Mouse (Mus musculus) embryonic fibroblast, embryonic 13.5 days (primary cell): ENCODE data around the gene Naa50. TPM values are rescaled to one million over a fixed set of nuclear protein-coding genes. Genes with fewer than 3 reads are reported as not detected.

Experiments used
- H3K27ac ChIP-seq: 2 replicates; pipeline ENCODE4 v1.5.1; 2012; ENCODE audit warnings: low read length, control low read depth, inconsistent platforms; ENCODE audit not compliant: insufficient read depth
- H3K4me1 ChIP-seq: 2 replicates; pipeline ENCODE4 v1.6.1; 2011; ENCODE audit warnings: low read length; ENCODE audit not compliant: control insufficient read depth, insufficient read depth
- H3K4me3 ChIP-seq: 2 replicates; pipeline ENCODE4 v1.5.1; 2011; ENCODE audit warnings: mild to moderate bottlenecking, control low read depth, low read length; ENCODE audit not compliant: insufficient read depth
- CTCF ChIP-seq: IDR thresholded peaks from 2 replicates; pipeline ENCODE4 v1.5.1; 2011; ENCODE audit warnings: mild to moderate bottlenecking, control low read depth, low read length, moderate library complexity, borderline replicate concordance; ENCODE audit not compliant: insufficient read depth
- POLR2A ChIP-seq: IDR thresholded peaks from 2 replicates; pipeline ENCODE4 v1.6.1; 2011; ENCODE audit warnings: low read depth, mild to moderate bottlenecking, control low read depth, low read length, moderate library complexity
- polyA plus RNA-seq: library from polyadenylated mRNA; stranded (reverse); fragments of >200 nt; gene quantifications from 2 replicates; pipeline ENCODE4 v1.2.4, GENCODE M21; 2011; ENCODE audit warnings: low read depth; ENCODE audit not compliant: missing spikeins, insufficient read length

The Naa50 gene
- polyA plus RNA-seq, 1 experiment = 110 TPM

DNA sequence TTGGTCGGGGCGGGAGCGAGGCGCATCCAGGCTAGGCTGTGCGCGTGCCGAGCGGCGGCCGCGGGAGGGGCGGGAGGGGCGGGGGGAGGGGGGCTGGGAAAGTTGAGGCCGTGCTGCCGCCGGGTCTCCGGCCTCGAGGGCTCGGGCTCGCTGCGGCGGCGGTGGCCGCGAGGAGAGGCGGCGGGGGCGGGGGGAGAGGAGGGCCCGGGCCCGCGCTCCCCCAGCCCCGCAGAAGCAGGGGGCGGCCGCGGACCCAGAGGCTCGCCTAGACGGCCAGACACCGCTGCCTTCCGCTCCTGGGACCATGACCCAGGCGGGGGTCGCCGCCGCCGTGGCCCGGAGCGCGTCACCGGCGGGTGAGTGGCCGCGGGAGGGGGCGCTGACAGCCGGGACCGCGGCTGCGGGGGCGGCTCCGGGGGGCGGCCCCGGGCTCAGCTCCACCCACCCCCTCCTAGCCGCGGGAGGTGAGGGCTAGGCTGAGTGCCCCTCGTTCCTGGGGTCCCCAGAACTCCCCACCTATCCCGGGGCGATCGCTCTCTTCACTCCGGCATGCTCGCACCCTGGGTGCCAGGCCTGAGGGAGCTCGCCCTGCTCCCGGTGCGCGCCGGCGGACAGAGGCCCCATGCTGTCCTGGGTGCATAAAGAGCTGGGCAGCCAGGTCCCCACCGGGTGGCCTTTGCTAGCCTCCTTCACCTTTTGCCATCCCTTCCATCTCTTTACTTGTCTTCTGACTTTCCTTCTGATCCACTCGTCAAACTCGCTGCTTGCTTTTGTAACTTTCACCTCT lies 33.7 kb downstream of the Naa50 start, which contains the start of gene Usf3:
TSS of gene Usf3 (plus strand) at position 92 of the 787 bp plus-strand sequence.
- TF ChIP-seq POLR2A (no peak; the same call in none of the 2 replicates), CTCF (no peak)
- peak within 1 kb of the TSS; percentile 97 for H3K4me3 ChIP-seq
- peak within 1 kb of the TSS; percentile 90 for H3K27ac ChIP-seq
- H3K4me1 ChIP-seq = no peaks in the 10 kb centered on the region

DNA sequence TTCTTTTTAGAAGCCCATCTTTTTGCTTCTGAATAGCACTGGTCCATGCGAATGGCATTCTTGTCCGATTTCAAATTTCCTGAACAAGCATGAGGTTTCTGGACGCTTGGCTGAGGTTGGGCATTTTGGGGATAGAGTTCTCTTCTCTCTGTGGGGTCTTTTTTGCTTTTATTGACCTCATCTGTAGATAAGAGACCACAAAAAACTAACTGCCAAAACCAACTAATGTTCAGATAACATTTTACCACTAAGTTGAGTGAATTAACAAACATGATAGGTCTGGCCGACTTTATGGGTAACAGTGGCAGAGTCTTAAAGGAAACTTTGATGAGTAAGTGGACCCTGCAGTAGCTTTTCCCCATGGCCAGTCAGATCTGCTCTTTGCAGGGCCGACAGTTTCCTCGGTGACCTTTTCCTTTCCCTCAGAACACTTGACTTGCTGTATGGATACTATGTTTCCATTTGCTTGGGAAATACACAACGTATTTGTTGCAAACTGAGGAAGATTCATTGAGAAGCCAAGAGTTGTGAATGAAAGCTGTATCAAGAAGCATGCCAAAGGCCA lies 34.4 kb downstream of the Naa50 start:
- H3K27ac ChIP-seq = peak overlapping the region; percentile 76; the same call in 1 of the 2 replicates
- TF ChIP-seq POLR2A = no peak
- H3K4me3 ChIP-seq = peak overlapping the region; percentile 97
- no peaks in the 10 kb centered on the region for H3K4me1 ChIP-seq

GRCm38 (mm10) chr16:44175001-44175400 lies 35.4 kb downstream of the Naa50 start:
- no peak overlapping the region for H3K4me3 ChIP-seq
- TF ChIP-seq POLR2A (no peak), CTCF (no peak)
- H3K4me1 ChIP-seq = no peaks in the 10 kb centered on the region
- no peak overlapping the region for H3K27ac ChIP-seq

DNA sequence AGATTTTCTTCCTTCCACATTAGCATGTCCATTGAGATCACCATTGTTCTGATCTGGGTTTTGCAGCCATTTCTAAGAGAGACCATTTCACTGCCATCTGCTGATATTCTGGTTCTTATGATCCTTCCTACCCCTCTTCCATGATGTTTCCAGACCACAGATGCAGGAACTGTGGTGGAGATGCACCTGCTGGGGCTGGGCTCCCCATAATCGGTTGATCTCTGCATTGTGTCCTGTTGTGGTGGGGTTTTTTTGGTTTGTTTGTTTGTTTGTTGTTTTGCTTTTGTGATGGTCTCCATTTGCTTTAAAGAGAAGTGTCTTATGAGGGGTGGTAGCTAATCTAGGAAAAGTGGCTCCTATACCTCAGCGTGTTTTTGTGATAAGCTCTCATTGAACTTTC lies 36.9 kb downstream of the Naa50 start:
- H3K27ac ChIP-seq = no peak overlapping the region
- no peak for TF ChIP-seq CTCF
- TF ChIP-seq POLR2A = no peak
- no peaks in the 10 kb centered on the region for H3K4me1 ChIP-seq
- no peak overlapping the region for H3K4me3 ChIP-seq

GRCm38 (mm10) chr16:44178555-44178954 lies 38.9 kb downstream of the Naa50 start:
- Histone ChIP-seq H3K4me3 (no peak overlapping the region), H3K27ac (no peak overlapping the region), H3K4me1 (no peaks in the 10 kb centered on the region)
- TF ChIP-seq POLR2A = no peak
- TF ChIP-seq CTCF = no peak

DNA sequence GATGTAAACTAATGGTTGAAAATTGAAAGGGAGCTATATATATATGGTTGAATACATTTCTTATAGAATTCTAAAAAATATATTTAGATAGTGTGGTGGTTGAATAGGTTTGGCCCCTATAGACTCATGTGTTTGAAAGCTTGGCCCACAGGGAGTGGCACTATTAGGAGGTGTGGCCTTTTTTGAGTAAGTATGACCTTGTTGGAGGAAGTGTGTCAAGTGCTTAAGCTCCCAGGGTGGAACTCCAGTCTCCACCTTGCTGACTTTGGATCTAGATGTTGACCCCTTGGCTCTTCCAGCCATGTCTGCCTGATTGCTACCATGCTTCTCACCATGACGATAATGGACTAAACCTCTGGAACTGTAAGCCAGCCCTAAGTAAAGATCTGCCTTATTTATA lies 43.0 kb downstream of the Naa50 start:
- H3K27ac ChIP-seq = no peak overlapping the region
- no peaks in the 10 kb centered on the region for H3K4me1 ChIP-seq
- TF ChIP-seq POLR2A (no peak), CTCF (no peak)
- no peak overlapping the region for H3K4me3 ChIP-seq

GRCm38 (mm10) chr16:44184769-44185168 lies 45.1 kb downstream of the Naa50 start:
- no peaks in the 10 kb centered on the region for H3K4me1 ChIP-seq
- no peak for TF ChIP-seq POLR2A
- no peak for TF ChIP-seq CTCF
- no peak overlapping the region for H3K27ac ChIP-seq
- no peak overlapping the region for H3K4me3 ChIP-seq

DNA sequence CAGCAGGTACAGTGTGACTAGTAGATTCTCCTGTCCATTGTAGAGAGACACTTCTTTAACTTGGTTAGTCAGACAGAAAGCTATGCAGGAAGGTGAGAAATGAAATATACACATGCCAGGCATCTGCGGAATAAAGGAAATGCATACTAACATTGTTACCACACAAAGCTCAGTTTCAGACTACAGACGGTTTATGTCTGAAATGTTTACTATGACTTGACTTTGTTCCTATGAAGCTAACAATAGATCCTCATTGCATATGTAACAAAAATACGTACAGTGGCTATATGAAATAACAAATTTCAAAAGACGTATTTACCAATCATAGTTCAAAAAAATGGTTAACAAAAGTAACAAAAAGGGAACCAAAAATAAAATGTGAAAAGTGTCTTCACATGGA lies 47.5 kb downstream of the Naa50 start:
- H3K4me1 ChIP-seq = no peaks in the 10 kb centered on the region
- no peak overlapping the region for H3K27ac ChIP-seq
- H3K4me3 ChIP-seq = no peak overlapping the region
- no peak for TF ChIP-seq POLR2A
- no peak for TF ChIP-seq CTCF

- H3K27ac ChIP-seq = no peak overlapping the region
- no peaks in the 10 kb centered on the region for H3K4me1 ChIP-seq
- TF ChIP-seq POLR2A (no peak), CTCF (no peak)
- H3K4me3 ChIP-seq = no peak overlapping the region
Measured at GRCm38 (mm10) chr16:44188766-44189165, 49.1 kb downstream of the Naa50 start.

GRCm38 (mm10) chr16:44190032-44190431 lies 50.4 kb downstream of the Naa50 start:
- Histone ChIP-seq H3K4me3 (no peak overlapping the region), H3K4me1 (no peaks in the 10 kb centered on the region), H3K27ac (no peak overlapping the region)
- TF ChIP-seq POLR2A (no peak), CTCF (no peak)
